Mouse (Mus musculus) adrenal gland, adult (tissue): ENCODE results near the gene Zc3h10.
"Not testable (repeated sequence)": the region's sequence is repeated elsewhere in the genome, so short reads cannot be mapped to it uniquely, and the experiment has no call there.

Experiments used
- DNase-seq, 2 experiments: peaks; one replicate each; pipeline ENCODE4 v3.0.0; 2022 to 2023; ENCODE audit warnings: low spot score in 1 of 2; ENCODE audit not compliant: inconsistent age in 2 of 2

Zc3h10 gene

GRCm38 (mm10) chr10:128555567-128555966 is 8.0 kb upstream of the Zc3h10 start:
- DNase-seq = not testable (repeated sequence)

GRCm38 (mm10) chr10:128550144-128550823 is 2.7 kb upstream of the Zc3h10 start:
- DNase-seq = peak; percentile 26 to 53

DNA sequence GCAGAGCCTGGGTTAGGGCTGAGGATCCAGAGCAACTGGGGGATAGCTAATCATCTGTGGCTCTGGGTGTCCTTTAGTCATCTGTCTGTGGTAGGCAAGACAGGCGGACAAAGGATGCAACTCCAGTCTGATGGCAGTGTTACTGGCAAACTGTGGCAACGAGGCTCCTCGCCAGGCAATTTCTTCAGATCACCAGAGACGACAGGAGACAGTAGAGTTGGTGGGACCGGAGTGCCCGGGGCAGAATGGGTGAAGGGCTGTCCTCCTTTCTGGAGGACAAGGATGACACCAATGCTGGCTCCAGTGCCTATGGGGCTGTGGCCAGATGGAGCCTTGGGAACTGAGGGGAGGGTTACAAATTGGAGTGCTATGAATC is 2.1 kb upstream of the Zc3h10 start:
- peak; percentile 56 to 73 for DNase-seq

DNA sequence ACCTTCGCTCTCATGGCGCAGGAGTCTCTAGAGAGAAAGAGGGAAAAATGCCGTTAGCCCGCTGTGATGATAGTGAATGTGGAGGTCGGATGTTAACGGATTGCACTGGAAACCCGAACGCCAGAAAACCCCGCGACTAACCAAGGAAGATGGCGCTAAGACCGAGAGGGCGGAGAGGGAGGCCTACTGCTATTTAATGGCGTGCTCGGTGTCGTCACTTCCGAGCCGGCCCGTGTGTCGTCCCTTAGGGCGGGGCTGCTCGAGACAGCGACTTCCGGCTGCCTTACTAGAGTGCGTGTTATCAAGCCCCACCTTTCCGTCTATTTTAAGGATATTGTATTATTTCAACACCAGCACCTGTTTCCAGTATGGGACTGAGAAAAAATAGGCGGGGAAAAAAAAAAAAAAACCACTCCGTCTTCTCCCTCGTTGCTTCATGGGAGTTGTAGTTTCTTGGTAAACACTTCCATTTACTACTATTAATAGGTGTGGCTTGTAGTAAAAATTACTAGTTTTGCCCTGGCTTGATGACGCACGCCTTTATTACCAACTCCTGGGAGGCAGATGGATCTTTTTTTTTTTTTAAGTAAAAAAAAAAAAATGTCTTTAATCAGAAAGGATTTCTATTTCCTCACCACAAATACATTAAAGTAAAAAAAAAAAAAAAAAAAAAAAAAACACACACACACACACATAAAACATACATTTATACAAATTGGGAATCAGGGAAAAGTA is 1.5 kb upstream of the Zc3h10 start, which contains the start of gene Rpl41:
Gene Rpl41 (minus strand): TSS at position 359 of the 735 bp plus-strand sequence.
- peak; percentile 94 to 97 for DNase-seq

- DNase-seq = not testable (repeated sequence)
Observed at GRCm38 (mm10) chr10:128548051-128548791, 647 bp upstream of the Zc3h10 start.

GRCm38 (mm10) chr10:128546787-128547186 is 787 bp downstream of the Zc3h10 start:
- DNase-seq = no peak

GRCm38 (mm10) chr10:128546361-128546760 is 1.2 kb downstream of the Zc3h10 start:
- DNase-seq = peak in 1 of 2 experiments; percentile 79

DNA sequence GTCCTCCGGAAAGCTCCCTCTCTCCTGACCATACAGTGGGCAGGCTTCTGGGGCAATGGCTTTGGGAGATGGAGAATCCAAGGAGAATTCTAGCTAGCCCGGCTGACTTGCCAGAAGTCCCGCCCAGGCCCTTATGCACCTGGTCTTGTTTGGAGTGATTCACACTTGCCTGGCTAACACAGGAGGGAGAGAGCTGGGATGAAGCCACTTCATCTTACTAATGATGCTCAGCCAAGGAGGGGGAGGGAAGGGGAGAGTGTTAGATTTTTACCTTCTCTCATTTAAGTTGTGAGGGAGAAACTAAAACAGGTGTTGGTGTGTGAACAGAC is 2.0 kb downstream of the Zc3h10 start:
- no peak for DNase-seq

DNA sequence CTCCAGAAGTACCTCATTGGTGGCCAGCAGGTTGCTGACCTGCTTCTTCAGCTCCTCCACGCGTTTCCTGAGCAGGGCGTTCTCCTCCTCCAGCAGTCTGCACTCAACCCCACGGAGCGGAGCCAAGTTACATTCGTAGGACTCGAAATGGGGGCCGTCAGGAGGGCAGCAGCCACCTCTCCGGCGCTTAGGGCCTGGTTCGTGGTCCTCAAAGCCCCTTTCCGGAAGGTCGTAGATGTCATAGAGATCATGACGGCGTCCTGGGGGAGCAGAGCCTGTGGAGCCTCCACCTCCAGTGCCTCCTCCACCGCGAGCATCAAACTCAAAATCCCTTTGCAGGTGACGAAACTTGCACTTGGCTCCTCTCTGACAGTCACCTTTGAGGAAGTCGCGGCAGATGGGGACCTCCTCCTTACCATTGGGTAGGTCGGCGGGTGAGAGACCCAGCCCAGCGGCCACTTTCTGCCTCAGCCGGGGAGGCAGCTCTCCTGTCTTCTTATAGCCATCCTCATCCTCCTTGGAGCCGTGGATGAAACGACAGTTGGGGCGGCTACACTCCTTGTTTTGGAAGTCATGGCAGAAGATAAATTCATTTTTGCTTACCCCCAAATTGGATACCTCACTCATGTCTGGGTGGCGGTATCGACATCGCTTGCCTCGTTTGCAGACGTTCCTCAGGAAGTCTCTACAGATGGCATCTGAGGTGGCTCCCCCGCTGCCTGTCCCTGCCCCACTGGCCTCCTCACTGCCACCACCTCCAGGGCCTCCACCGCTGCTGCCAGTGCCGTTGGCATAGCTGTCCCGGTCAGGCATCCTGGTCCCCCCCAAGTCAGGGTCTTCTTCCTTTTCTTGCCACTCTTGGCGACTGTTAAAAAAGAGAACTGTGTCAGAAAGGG is 2.7 kb downstream of the Zc3h10 start:
- DNase-seq = peak in 1 of 2 experiments; percentile 28

DNA sequence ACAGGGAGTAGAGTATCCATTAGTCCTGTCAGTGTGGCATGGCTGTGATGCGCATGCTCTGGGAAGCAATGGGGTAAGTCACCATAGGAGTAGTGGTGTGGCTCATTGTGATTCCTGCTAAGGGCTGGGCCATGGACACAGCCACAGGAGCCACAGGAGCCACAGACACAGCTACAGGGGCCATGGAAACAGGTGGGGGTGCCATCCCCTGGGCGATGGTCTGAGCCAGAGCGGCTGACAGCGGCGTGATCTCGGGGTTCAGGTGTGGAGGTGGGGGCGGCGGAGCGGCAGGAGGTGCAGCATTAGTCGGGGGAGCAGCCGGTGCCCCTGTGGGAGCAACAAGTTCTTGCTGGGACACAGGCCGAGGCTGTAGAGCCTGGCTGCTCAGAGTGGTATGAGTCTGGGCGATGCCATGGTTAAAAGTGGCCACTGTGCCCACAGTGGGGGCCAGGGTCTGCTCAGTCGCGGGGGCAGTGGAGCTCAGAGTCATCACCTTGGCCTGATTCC is 3.4 kb downstream of the Zc3h10 start:
- DNase-seq = peak in 1 of 2 experiments; percentile 31

- DNase-seq = no peak
Observed at GRCm38 (mm10) chr10:128543100-128543499, 4.5 kb downstream of the Zc3h10 start.

DNA sequence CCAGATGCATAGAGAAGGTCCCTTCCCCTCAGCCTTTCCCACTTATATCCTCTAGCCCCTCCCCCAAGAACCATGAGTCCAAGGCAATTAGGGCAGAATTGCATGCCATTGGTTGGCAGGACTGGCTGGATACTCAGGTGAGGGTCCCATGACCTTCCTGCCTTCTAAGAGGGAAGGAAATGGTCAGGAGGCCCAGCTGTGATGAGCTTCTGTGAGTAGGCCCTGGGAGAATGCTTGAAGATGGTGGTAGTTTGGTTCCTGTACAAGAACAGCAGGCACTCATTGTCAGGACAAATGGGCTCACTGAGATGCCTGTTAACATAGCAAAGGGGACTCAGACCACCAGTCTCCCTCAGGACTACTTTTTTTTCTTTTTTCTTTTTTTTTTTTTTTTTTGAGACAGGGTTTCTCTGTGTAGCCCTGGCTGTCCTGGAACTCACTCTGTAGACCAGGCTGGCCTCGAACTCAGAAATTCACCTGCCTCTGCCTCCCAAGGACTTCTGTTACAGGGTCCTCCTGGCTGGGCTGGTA is 9.2 kb downstream of the Zc3h10 start:
- no peak for DNase-seq

- peak; percentile 89 to 97 for DNase-seq
Observed at GRCm38 (mm10) chr10:128536266-128536940, 11.2 kb downstream of the Zc3h10 start.

DNA sequence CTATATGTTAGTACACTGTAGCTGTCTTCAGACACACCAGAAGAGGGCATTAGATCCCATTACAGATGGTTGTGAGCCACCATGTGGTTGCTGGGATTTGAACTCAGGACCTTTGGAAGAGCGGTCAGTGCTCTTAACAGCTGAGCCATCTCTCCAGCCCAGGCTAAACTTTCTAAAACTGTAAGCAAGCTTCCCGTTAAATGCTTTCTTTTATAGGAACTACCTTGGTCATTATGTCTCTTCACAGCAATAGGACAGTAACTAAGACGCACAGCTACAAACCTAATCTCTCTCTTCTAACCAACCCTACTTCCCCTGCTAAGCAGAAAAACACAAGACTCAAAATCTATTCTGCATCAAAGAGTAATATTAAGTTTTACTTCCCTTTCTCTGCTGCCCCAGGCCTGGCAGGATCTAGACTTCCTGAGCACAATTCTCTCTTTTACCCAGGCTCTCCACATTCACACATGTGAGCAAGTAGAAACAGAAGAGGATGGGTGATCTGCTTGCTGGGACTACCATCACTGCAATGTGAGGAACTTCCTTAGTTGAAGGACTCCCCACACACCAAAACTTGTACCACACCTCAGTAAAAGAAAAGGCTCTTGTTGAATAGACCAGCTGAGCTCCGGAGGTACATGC is 11.8 kb downstream of the Zc3h10 start:
- DNase-seq = no peak

GRCm38 (mm10) chr10:128535206-128535605 is 12.4 kb downstream of the Zc3h10 start:
- DNase-seq = no peak

- DNase-seq = no peak
Observed at GRCm38 (mm10) chr10:128526366-128527356, 20.9 kb downstream of the Zc3h10 start.

- DNase-seq = peak; percentile 97 to 98
Observed at GRCm38 (mm10) chr10:128525671-128526308, 21.8 kb downstream of the Zc3h10 start, which contains the start of gene Esyt1. TSS of gene Esyt1 (minus strand) at chr10:128525871.
